Mouse (Mus musculus) hindbrain, postnatal 0 days (tissue): ENCODE measurements at regions not wholly inside any gene's neighbourhood (a gene's known extent, or its start where the extent isn't known, plus 50 kb on each side); places are given as distances from the start of the nearest gene placed in this dataset.
A peak's percentile ranks its signal among the peaks of the same experiment; 100 is the strongest.
"Not testable (repeated sequence)": the region's sequence is repeated elsewhere in the genome, so short reads cannot be mapped to it uniquely, and the experiment has no call there.

Experiments
- ATAC-seq: fragments of 200-750 bp; cut with Nextera tagmentation; 2 replicates; pipeline ENCODE4 v1.8.0; 2017; ENCODE audit warnings: mild to moderate bottlenecking, moderate TSS enrichment, moderate library complexity
- DNase-seq: peaks from one replicate; pipeline ENCODE4 v3.0.0-alpha.2; 2015; ENCODE audit warnings: low spot score
- H3K27ac ChIP-seq: fragments of 300-500 bp; sonication (generic); 2 replicates; pipeline ENCODE4 v1.5.1; 2014; ENCODE audit warnings: mild to moderate bottlenecking
- H3K27me3 ChIP-seq: fragments of 300-500 bp; sonication (generic); 2 replicates; pipeline ENCODE4 v1.6.1; 2014; ENCODE audit warnings: low read length, mixed read lengths; ENCODE audit not compliant: insufficient read depth
- H3K36me3 ChIP-seq: fragments of 300-500 bp; sonication (generic); 2 replicates; pipeline ENCODE4 v1.6.1; 2014; ENCODE audit warnings: low read length, mixed read lengths; ENCODE audit not compliant: insufficient read depth
- H3K4me1 ChIP-seq: fragments of 300-500 bp; sonication (generic); 2 replicates; pipeline ENCODE4 v1.6.1; 2014; ENCODE audit warnings: antibody characterized with exemption, low read length, mixed read lengths; ENCODE audit not compliant: insufficient read depth
- H3K4me2 ChIP-seq: fragments of 300-500 bp; sonication (generic); 2 replicates; pipeline ENCODE4 v1.6.1; 2014; ENCODE audit warnings: low read depth, mild to moderate bottlenecking, low read length, moderate library complexity, mixed read lengths
- H3K4me3 ChIP-seq: fragments of 300-500 bp; sonication (generic); 2 replicates; pipeline ENCODE4 v1.5.1; 2014; ENCODE audit warnings: low read length
- H3K9ac ChIP-seq: fragments of 300-500 bp; sonication (generic); replicated peaks from 2 replicates; pipeline ENCODE4 v1.6.1; 2014; ENCODE audit warnings: mild to moderate bottlenecking, low read length, moderate library complexity, mixed read lengths
- H3K9me3 ChIP-seq: fragments of 300-500 bp; sonication (generic); 2 replicates; pipeline ENCODE4 v1.6.1; 2016; ENCODE audit warnings: low read length, mixed read lengths
- CTCF ChIP-seq: IDR thresholded peaks from 2 replicates; pipeline ENCODE4 v1.5.1; 2016; ENCODE audit warnings: antibody characterized with exemption, control low read depth, low read depth
- WGBS: fragments of 180-500 bp; shearing (Covaris S2); extraction: QIAGEN DNeasy Blood & Tissue Kit; methylation state at CpG from one replicate; pipeline ENCODE4 v1.1.7; 2014; 5-methylcytosine and 5-hydroxymethylcytosine counted together

- Histone ChIP-seq H3K4me2 (no peak overlapping the region), H3K36me3 (no peaks in the 10 kb centered on the region), H3K4me3 (no peak overlapping the region), H3K27ac (no peak overlapping the region), H3K9ac (no peak overlapping the region), H3K27me3 (no peaks in the 10 kb centered on the region), H3K9me3 (no peaks in the 10 kb centered on the region), H3K4me1 (no peaks in the 10 kb centered on the region)
- 29% methylated on average over 1 of the region's 1 CpGs for WGBS
- ATAC-seq: peak; percentile 51
- peak; percentile 74 for DNase-seq
- TF ChIP-seq CTCF: peak; percentile 73
Measured at GRCm38 (mm10) chr1:103986867-103987266, 781.5 kb upstream of the Cdh20 start.

GRCm38 (mm10) chr1:104002906-104003305, 765.4 kb upstream of the Cdh20 start:
- H3K9me3 ChIP-seq, ATAC-seq, H3K36me3 ChIP-seq, H3K4me2 ChIP-seq, H3K9ac ChIP-seq, DNase-seq, H3K27ac ChIP-seq, H3K4me1 ChIP-seq, H3K4me3 ChIP-seq, H3K27me3 ChIP-seq: not testable (repeated sequence)

DNA sequence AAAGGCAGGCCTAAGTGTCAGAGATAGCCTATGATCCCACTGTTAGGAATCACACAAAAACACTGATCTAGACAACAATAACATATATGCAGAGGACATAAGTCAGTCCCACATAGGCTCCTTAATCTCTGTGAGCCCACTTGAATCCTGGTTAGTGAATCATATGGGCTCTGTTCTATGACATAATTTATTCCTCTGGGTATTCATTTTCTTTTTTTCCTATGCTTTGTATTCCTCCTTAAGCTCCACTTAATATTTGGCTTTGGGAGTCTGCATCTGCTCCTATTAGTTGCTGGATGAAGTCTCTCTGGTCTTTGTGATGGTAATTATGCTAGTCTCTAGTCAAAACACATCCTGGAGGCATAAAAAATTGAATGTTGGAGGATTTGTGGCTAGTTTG, 738.7 kb upstream of the Cdh20 start:
- Histone ChIP-seq H3K4me2 (no peak overlapping the region), H3K9ac (no peak overlapping the region), H3K27me3 (no peaks in the 10 kb centered on the region), H3K36me3 (no peaks in the 10 kb centered on the region), H3K27ac (no peak overlapping the region), H3K4me3 (no peak overlapping the region), H3K9me3 (no peaks in the 10 kb centered on the region), H3K4me1 (no peaks in the 10 kb centered on the region)
- no peak for TF ChIP-seq CTCF
- ATAC-seq (no peak), DNase-seq (no peak)

- Histone ChIP-seq H3K4me1 (no peaks in the 10 kb centered on the region), H3K27me3 (no peaks in the 10 kb centered on the region), H3K36me3 (no peaks in the 10 kb centered on the region), H3K9me3 (no peaks in the 10 kb centered on the region), H3K4me3 (no peak overlapping the region), H3K27ac (no peak overlapping the region), H3K4me2 (no peak overlapping the region), H3K9ac (no peak overlapping the region)
- no peak for TF ChIP-seq CTCF
- DNase-seq (no peak), ATAC-seq (no peak)
- WGBS: 67% methylated on average over 1 of the region's 1 CpGs
Measured at GRCm38 (mm10) chr1:104048440-104048839, 719.9 kb upstream of the Cdh20 start.

- Histone ChIP-seq H3K4me2 (no peak overlapping the region), H3K9ac (no peak overlapping the region), H3K4me1 (no peaks in the 10 kb centered on the region), H3K9me3 (no peaks in the 10 kb centered on the region), H3K4me3 (no peak overlapping the region), H3K36me3 (no peaks in the 10 kb centered on the region), H3K27me3 (no peaks in the 10 kb centered on the region), H3K27ac (no peak overlapping the region)
- ATAC-seq (no peak), DNase-seq (no peak)
- WGBS: 46% methylated on average over 4 of the region's 4 CpGs
- no peak for TF ChIP-seq CTCF
Measured at GRCm38 (mm10) chr1:104049169-104049948, 719.0 kb upstream of the Cdh20 start.
